Mouse (Mus musculus) adrenal gland, postnatal 36 days (tissue): ENCODE measurements around the gene Ssbp3. TPM values are rescaled to one million over a fixed set of nuclear protein-coding genes. Genes with fewer than 3 reads are reported as not detected.
A peak's percentile ranks its signal among the peaks of the same experiment; 100 is the strongest.

Experiments
- DNase-seq, 2 experiments: peaks; one replicate each; pipeline ENCODE4 v3.0.0; 2021; ENCODE audit warnings: mixed read lengths in 1 of 2
- total RNA-seq, 2 experiments: library from RNA; stranded (reverse); gene quantifications; 2 replicates each; pipeline ENCODE4 v1.2.3; 2021

Ssbp3 gene
- total RNA-seq, 2 experiments from 2014 or later = 71.2 to 85.4 TPM

GRCm38 (mm10) chr4:106934931-106935582, 24.6 kb downstream of the Ssbp3 start:
- DNase-seq = no peak

GRCm38 (mm10) chr4:106935583-106935935, 25.1 kb downstream of the Ssbp3 start:
- DNase-seq = no peak

GRCm38 (mm10) chr4:106936041-106936440, 25.5 kb downstream of the Ssbp3 start:
- DNase-seq = no peak

- no peak for DNase-seq
Measured at GRCm38 (mm10) chr4:106936741-106937140, 26.2 kb downstream of the Ssbp3 start.

GRCm38 (mm10) chr4:106938506-106939222, 28.2 kb downstream of the Ssbp3 start:
- no peak for DNase-seq

GRCm38 (mm10) chr4:106939223-106939918, 28.9 kb downstream of the Ssbp3 start:
- peak; percentile 63 to 78 for DNase-seq

GRCm38 (mm10) chr4:106939919-106940227, 29.4 kb downstream of the Ssbp3 start:
- no peak for DNase-seq

- DNase-seq = no peak
Measured at GRCm38 (mm10) chr4:106940945-106941344, 30.4 kb downstream of the Ssbp3 start.

- DNase-seq = peak in 1 of 2 experiments; percentile 30
Measured at GRCm38 (mm10) chr4:106941475-106941874, 31.0 kb downstream of the Ssbp3 start.

- DNase-seq = no peak
Measured at GRCm38 (mm10) chr4:106942491-106942890, 32.0 kb downstream of the Ssbp3 start.

- DNase-seq = no peak
Measured at GRCm38 (mm10) chr4:106943627-106944026, 33.1 kb downstream of the Ssbp3 start.

- DNase-seq = no peak
Measured at GRCm38 (mm10) chr4:106944898-106945297, 34.4 kb downstream of the Ssbp3 start.

- no peak for DNase-seq
Measured at GRCm38 (mm10) chr4:106947741-106948140, 37.2 kb downstream of the Ssbp3 start.

GRCm38 (mm10) chr4:106948546-106948945, 38.0 kb downstream of the Ssbp3 start:
- no peak for DNase-seq

GRCm38 (mm10) chr4:106949200-106949599, 38.7 kb downstream of the Ssbp3 start:
- DNase-seq = no peak

GRCm38 (mm10) chr4:106950801-106951200, 40.3 kb downstream of the Ssbp3 start:
- no peak for DNase-seq

- DNase-seq = no peak
Measured at GRCm38 (mm10) chr4:106951455-106951854, 41.0 kb downstream of the Ssbp3 start.

GRCm38 (mm10) chr4:106953221-106953620, 42.7 kb downstream of the Ssbp3 start:
- DNase-seq = no peak

- peak; percentile 61 to 67 for DNase-seq
Measured at GRCm38 (mm10) chr4:106953760-106954159, 43.3 kb downstream of the Ssbp3 start.

- no peak for DNase-seq
Measured at GRCm38 (mm10) chr4:106955729-106956712, 45.5 kb downstream of the Ssbp3 start.

- no peak for DNase-seq
Measured at GRCm38 (mm10) chr4:106958117-106958516, 47.6 kb downstream of the Ssbp3 start.

- no peak for DNase-seq
Measured at GRCm38 (mm10) chr4:106958561-106958960, 48.1 kb downstream of the Ssbp3 start.
